Mouse (Mus musculus): Measurements from ENCODE around the gene Ppp2r5a. TPM values are rescaled to one million over a fixed set of nuclear protein-coding genes. Genes with fewer than 3 reads are reported as not detected.
"Not testable (repeated sequence)": the region's sequence is repeated elsewhere in the genome, so short reads cannot be mapped to it uniquely, and the experiment has no call there.

The Ppp2r5a gene
- polyA plus RNA-seq, 2 experiments: 30.3 to 40.1 TPM

DNA sequence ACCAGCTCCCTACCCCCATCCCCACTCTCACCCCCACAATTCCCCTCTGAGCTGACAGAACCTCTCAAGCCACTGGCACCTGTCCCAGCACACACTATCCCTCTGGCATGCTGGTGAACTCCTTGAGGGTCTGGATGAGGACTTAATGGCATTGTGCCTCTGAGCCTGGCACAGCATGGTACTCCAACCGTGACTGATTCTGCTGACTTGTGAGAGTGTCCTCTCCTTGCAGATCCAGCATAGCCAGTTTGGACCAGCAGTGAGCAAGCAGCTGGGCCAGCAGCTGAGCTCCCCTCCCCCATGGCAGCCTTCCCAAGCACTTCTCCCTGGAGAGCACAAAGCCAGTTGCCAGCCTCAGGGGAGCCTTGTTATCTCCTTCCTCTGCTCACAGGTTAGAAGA lies 32.3 kb upstream of the Ppp2r5a start:
- DNase-seq (ENCODE audit: low spot score): no peak
- no peak for TF ChIP-seq POLR2A (IDR thresholded peaks at IDR 0.05; ENCODE audit: borderline replicate concordance, extremely low read depth, insufficient read depth, insufficient read length)
- peaks cover 3% of the 10 kb centered on the region; the same call in 1 of the 2 replicates for H3K4me1 ChIP-seq (ENCODE audit: control insufficient read depth, insufficient read depth, low read length)
- H3K4me2 ChIP-seq (replicated peaks; ENCODE audit: low read depth, low read length, severe bottlenecking): no peak overlapping the region
- WGBS: 14% methylated on average over 1 of the region's 1 CpGs
- no peaks in the 10 kb centered on the region for H3K36me3 ChIP-seq (ENCODE audit: control insufficient read depth, insufficient read depth, low read length)
- H3K27ac ChIP-seq (replicated peaks; ENCODE audit: low read depth, low read length): no peak overlapping the region
- H3K9ac ChIP-seq (ENCODE audit: low read depth, low read length, severe bottlenecking): no peak overlapping the region
- no peaks in the 10 kb centered on the region for H3K9me3 ChIP-seq (ENCODE audit: control insufficient read depth, low read length)
- H3K27me3 ChIP-seq (ENCODE audit: control insufficient read depth, insufficient read depth, low read length): no peaks in the 10 kb centered on the region
- H3K4me3 ChIP-seq (replicated peaks; ENCODE audit: low read length): no peak overlapping the region
- ATAC-seq (ENCODE audit: low FRiP score, low read depth): no peak

DNA sequence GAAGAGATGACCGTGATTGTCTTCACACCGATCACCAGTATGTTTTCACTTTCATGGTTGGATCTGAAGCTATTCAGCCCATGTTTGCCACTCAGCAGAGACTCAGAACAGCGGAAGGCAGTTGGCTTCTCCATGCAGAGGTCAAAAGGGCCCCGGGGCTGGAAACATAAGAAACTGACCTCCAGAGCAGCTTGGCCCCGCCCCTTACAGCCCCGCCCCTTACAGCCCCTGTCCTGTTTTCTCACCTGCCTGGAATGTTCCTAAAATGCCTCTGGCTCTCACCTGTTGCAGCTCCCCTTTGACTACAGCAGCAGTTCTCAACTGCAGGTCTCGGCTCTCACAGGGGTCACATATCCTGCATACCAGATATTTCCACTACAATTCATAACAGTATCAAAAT lies 29.5 kb upstream of the Ppp2r5a start:
- DNase-seq (ENCODE audit: low spot score): no peak
- no peak for ATAC-seq (ENCODE audit: low FRiP score, low read depth)
- H3K4me3 ChIP-seq (replicated peaks; ENCODE audit: low read length): no peak overlapping the region
- WGBS: 29% methylated on average over 7 of the region's 7 CpGs
- H3K27ac ChIP-seq (replicated peaks; ENCODE audit: low read depth, low read length): no peak overlapping the region
- no peak for TF ChIP-seq POLR2A (IDR thresholded peaks at IDR 0.05; ENCODE audit: borderline replicate concordance, extremely low read depth, insufficient read depth, insufficient read length)
- no peaks in the 10 kb centered on the region for H3K36me3 ChIP-seq (ENCODE audit: control insufficient read depth, insufficient read depth, low read length)
- no peaks in the 10 kb centered on the region for H3K9me3 ChIP-seq (ENCODE audit: control insufficient read depth, low read length)
- H3K27me3 ChIP-seq (ENCODE audit: control insufficient read depth, insufficient read depth, low read length): no peaks in the 10 kb centered on the region
- no peak overlapping the region for H3K9ac ChIP-seq (ENCODE audit: low read depth, low read length, severe bottlenecking)
- no peak overlapping the region for H3K4me2 ChIP-seq (replicated peaks; ENCODE audit: low read depth, low read length, severe bottlenecking)
- peaks cover 3% of the 10 kb centered on the region; the same call in 1 of the 2 replicates for H3K4me1 ChIP-seq (ENCODE audit: control insufficient read depth, insufficient read depth, low read length)

DNA sequence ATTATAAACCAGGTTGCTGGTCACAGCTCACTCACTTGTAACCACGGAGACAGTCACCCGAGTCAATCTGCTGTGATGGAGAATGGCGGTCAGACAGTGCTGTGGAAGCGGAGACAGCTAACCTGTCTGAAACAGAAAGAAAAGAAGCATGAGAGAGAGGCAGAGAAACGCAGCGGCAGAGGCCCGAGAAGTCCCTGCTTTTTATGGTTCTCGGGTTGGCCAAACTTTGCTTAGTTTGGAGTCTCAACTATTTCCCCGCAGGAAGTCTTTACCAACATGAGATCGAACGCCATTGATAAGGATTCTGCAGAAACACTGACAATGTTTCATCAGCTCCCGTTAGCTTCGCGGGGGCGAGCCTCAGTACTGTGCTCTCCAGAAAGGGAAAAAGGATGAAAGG lies 29.0 kb upstream of the Ppp2r5a start:
- 69% methylated on average over 15 of the region's 15 CpGs for WGBS
- no peak for TF ChIP-seq POLR2A (IDR thresholded peaks at IDR 0.05; ENCODE audit: borderline replicate concordance, extremely low read depth, insufficient read depth, insufficient read length)
- H3K4me3 ChIP-seq (replicated peaks; ENCODE audit: low read length): no peak overlapping the region
- no peak overlapping the region for H3K27ac ChIP-seq (replicated peaks; ENCODE audit: low read depth, low read length)
- DNase-seq (ENCODE audit: low spot score) (no peak), ATAC-seq (ENCODE audit: low FRiP score, low read depth) (no peak)
- no peak overlapping the region for H3K9ac ChIP-seq (ENCODE audit: low read depth, low read length, severe bottlenecking)
- H3K36me3 ChIP-seq (ENCODE audit: control insufficient read depth, insufficient read depth, low read length): no peaks in the 10 kb centered on the region
- H3K9me3 ChIP-seq (ENCODE audit: control insufficient read depth, low read length): no peaks in the 10 kb centered on the region
- peaks cover 3% of the 10 kb centered on the region; the same call in 1 of the 2 replicates for H3K4me1 ChIP-seq (ENCODE audit: control insufficient read depth, insufficient read depth, low read length)
- H3K27me3 ChIP-seq (ENCODE audit: control insufficient read depth, insufficient read depth, low read length): no peaks in the 10 kb centered on the region
- no peak overlapping the region for H3K4me2 ChIP-seq (replicated peaks; ENCODE audit: low read depth, low read length, severe bottlenecking)

DNA sequence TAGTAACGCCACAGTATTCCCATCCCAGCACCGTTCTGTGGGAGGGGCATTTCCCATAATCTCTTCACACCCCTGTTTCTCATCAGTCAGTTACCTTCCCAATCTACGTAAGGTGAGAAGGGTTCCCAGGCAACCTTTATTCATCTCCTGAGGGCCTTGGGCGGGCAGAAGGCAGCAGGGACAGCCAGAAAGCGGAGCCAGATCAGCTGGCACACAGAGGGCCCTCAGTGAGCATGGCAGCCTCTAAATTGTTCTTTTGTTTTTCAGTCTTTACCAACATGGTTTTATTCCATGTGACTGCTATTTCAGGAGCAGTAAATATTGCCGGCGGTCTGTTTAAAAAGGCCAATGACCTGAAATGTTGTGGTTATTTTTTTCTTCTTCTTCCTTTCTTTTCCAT lies 27.0 kb upstream of the Ppp2r5a start:
- no peaks in the 10 kb centered on the region for H3K27me3 ChIP-seq (ENCODE audit: control insufficient read depth, insufficient read depth, low read length)
- 58% methylated on average over 7 of the region's 7 CpGs for WGBS
- no peaks in the 10 kb centered on the region for H3K4me1 ChIP-seq (ENCODE audit: control insufficient read depth, insufficient read depth, low read length)
- no peak overlapping the region for H3K4me2 ChIP-seq (replicated peaks; ENCODE audit: low read depth, low read length, severe bottlenecking)
- DNase-seq (ENCODE audit: low spot score): no peak
- no peaks in the 10 kb centered on the region for H3K9me3 ChIP-seq (ENCODE audit: control insufficient read depth, low read length)
- no peaks in the 10 kb centered on the region for H3K36me3 ChIP-seq (ENCODE audit: control insufficient read depth, insufficient read depth, low read length)
- no peak overlapping the region for H3K27ac ChIP-seq (replicated peaks; ENCODE audit: low read depth, low read length)
- no peak for TF ChIP-seq POLR2A (IDR thresholded peaks at IDR 0.05; ENCODE audit: borderline replicate concordance, extremely low read depth, insufficient read depth, insufficient read length)
- no peak overlapping the region for H3K4me3 ChIP-seq (replicated peaks; ENCODE audit: low read length)
- no peak for ATAC-seq (ENCODE audit: low FRiP score, low read depth)
- no peak overlapping the region for H3K9ac ChIP-seq (ENCODE audit: low read depth, low read length, severe bottlenecking)

DNA sequence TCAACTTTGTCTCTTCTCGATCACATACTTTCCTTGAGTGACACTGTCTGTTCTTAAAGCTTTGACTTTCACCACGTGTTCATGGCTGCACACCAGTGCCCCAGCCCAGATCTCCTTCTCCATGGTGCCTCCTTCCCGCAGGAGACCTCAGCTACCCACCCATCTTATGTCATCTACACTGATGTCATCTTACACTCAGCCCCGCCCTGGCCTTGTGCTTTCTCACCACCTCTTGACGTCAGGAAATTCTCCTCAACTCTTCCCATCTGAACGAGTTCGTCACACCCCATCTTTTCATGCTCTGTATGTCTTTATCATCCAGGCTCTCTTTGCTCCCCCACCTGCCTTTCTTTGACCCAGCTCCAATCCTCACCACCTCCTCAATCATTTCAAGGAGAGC lies 22.8 kb upstream of the Ppp2r5a start:
- Histone ChIP-seq H3K27ac (replicated peaks; ENCODE audit: low read depth, low read length) (no peak overlapping the region), H3K4me2 (replicated peaks; ENCODE audit: low read depth, low read length, severe bottlenecking) (no peak overlapping the region), H3K36me3 (ENCODE audit: control insufficient read depth, insufficient read depth, low read length) (no peaks in the 10 kb centered on the region), H3K4me3 (replicated peaks; ENCODE audit: low read length) (no peak overlapping the region), H3K4me1 (ENCODE audit: control insufficient read depth, insufficient read depth, low read length) (peaks cover 2% of the 10 kb centered on the region; the same call in 1 of the 2 replicates), H3K27me3 (ENCODE audit: control insufficient read depth, insufficient read depth, low read length) (no peaks in the 10 kb centered on the region), H3K9me3 (ENCODE audit: control insufficient read depth, low read length) (no peaks in the 10 kb centered on the region), H3K9ac (ENCODE audit: low read depth, low read length, severe bottlenecking) (no peak overlapping the region)
- ATAC-seq (ENCODE audit: low FRiP score, low read depth) (no peak), DNase-seq (ENCODE audit: low spot score) (no peak)
- WGBS: 71% methylated on average over 7 of the region's 7 CpGs
- no peak for TF ChIP-seq POLR2A (IDR thresholded peaks at IDR 0.05; ENCODE audit: borderline replicate concordance, extremely low read depth, insufficient read depth, insufficient read length)

DNA sequence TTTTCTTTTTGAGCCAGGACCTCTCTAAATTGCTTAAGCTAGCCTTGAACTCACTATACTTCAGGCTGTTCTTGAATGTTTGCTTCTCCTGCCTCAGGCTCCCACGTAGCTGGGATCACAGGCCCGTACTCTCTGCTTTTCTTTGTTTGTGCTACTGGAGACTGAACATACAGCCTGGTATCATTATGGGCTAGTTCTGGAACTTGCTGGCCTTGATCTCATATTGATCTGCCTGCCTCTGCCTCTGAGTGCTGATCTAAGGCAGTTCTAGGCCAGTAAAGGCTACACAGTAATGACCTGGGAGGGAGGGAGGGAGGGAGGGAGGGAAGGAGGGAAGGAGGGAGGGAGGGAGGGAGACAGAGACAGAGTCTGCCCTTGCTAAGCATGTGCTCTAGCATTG lies 20.1 kb upstream of the Ppp2r5a start:
- no peak overlapping the region for H3K9ac ChIP-seq (ENCODE audit: low read depth, low read length, severe bottlenecking)
- H3K4me2 ChIP-seq (replicated peaks; ENCODE audit: low read depth, low read length, severe bottlenecking): no peak overlapping the region
- WGBS: 60% methylated on average over 2 of the region's 2 CpGs
- peaks cover 11% of the 10 kb centered on the region; the same call in 1 of the 2 replicates for H3K4me1 ChIP-seq (ENCODE audit: control insufficient read depth, insufficient read depth, low read length)
- no peak overlapping the region for H3K4me3 ChIP-seq (replicated peaks; ENCODE audit: low read length)
- ATAC-seq (ENCODE audit: low FRiP score, low read depth) (no peak), DNase-seq (ENCODE audit: low spot score) (no peak)
- no peaks in the 10 kb centered on the region for H3K27me3 ChIP-seq (ENCODE audit: control insufficient read depth, insufficient read depth, low read length)
- no peaks in the 10 kb centered on the region for H3K9me3 ChIP-seq (ENCODE audit: control insufficient read depth, low read length)
- H3K27ac ChIP-seq (replicated peaks; ENCODE audit: low read depth, low read length): no peak overlapping the region
- H3K36me3 ChIP-seq (ENCODE audit: control insufficient read depth, insufficient read depth, low read length): no peaks in the 10 kb centered on the region
- TF ChIP-seq POLR2A (IDR thresholded peaks at IDR 0.05; ENCODE audit: borderline replicate concordance, extremely low read depth, insufficient read depth, insufficient read length): no peak

DNA sequence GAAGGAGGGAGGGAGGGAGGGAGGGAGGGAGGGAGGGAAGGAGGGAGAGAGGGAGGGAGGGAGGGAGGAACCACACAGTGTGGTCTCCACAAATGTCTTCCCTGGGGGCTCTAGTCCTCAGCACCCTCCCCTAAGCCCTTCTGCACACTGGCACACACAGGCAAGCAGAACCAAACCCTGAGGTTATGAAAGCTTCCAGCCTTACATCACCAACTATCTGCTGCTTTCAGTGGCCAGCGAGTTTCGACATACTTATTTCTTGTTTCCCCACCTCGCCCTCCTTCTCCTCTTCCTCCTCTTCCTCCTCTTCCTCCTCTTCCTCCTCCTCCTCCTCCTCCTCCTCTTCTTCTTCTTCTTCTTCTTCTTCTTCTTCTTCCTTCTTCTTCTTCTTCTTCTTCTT lies 19.6 kb upstream of the Ppp2r5a start:
- H3K4me1 ChIP-seq (ENCODE audit: control insufficient read depth, insufficient read depth, low read length): peaks cover 11% of the 10 kb centered on the region; the same call in 1 of the 2 replicates
- 65% methylated on average over 2 of the region's 3 CpGs for WGBS
- H3K9ac ChIP-seq (ENCODE audit: low read depth, low read length, severe bottlenecking): not testable (repeated sequence)

More for the DNA sequence above, 19.6 kb upstream of the Ppp2r5a start:
- H3K4me2 ChIP-seq (replicated peaks; ENCODE audit: low read depth, low read length, severe bottlenecking); H3K27me3 ChIP-seq (ENCODE audit: control insufficient read depth, insufficient read depth, low read length); H3K27ac ChIP-seq (replicated peaks; ENCODE audit: low read depth, low read length); ATAC-seq (ENCODE audit: low FRiP score, low read depth); DNase-seq (ENCODE audit: low spot score); H3K36me3 ChIP-seq (ENCODE audit: control insufficient read depth, insufficient read depth, low read length); H3K9me3 ChIP-seq (ENCODE audit: control insufficient read depth, low read length); H3K4me3 ChIP-seq (replicated peaks; ENCODE audit: low read length): not testable (repeated sequence)

All from limb, embryonic 14.5 days (tissue).